Mouse (Mus musculus) right cerebral cortex, postnatal 25 days (tissue): ENCODE results near the gene Gli2.

Source experiments
- DNase-seq: peaks from one replicate; pipeline ENCODE4 v3.0.0; 2022

Gli2 gene

GRCm38 (mm10) chr1:119049812-119050615 is 3.4 kb downstream of the Gli2 start:
- DNase-seq: no peak

GRCm38 (mm10) chr1:119048988-119049387 is 4.4 kb downstream of the Gli2 start:
- no peak for DNase-seq

GRCm38 (mm10) chr1:119048547-119048946 is 4.9 kb downstream of the Gli2 start:
- no peak for DNase-seq

GRCm38 (mm10) chr1:119047462-119048371 is 5.7 kb downstream of the Gli2 start:
- DNase-seq: peak; percentile 23

GRCm38 (mm10) chr1:119038436-119038835 is 15.0 kb downstream of the Gli2 start:
- no peak for DNase-seq

GRCm38 (mm10) chr1:119035931-119036330 is 17.5 kb downstream of the Gli2 start:
- no peak for DNase-seq

GRCm38 (mm10) chr1:119035301-119035700 is 18.1 kb downstream of the Gli2 start:
- DNase-seq: no peak

- no peak for DNase-seq
These were observed 19.2 kb downstream of the Gli2 start for GRCm38 (mm10) chr1:119034163-119034705.

- peak; percentile 61 for DNase-seq
These were observed 19.8 kb downstream of the Gli2 start for GRCm38 (mm10) chr1:119033450-119034162.

- DNase-seq: no peak
These were observed 22.2 kb downstream of the Gli2 start for GRCm38 (mm10) chr1:119031185-119031584.

- no peak for DNase-seq
These were observed 27.6 kb downstream of the Gli2 start for GRCm38 (mm10) chr1:119025647-119026358.

GRCm38 (mm10) chr1:119022311-119022710 is 31.1 kb downstream of the Gli2 start:
- no peak for DNase-seq

GRCm38 (mm10) chr1:119020092-119020491 is 33.3 kb downstream of the Gli2 start:
- no peak for DNase-seq

GRCm38 (mm10) chr1:119019056-119019455 is 34.4 kb downstream of the Gli2 start:
- DNase-seq: no peak

- peak; percentile 43 for DNase-seq
These were observed 36.6 kb downstream of the Gli2 start for GRCm38 (mm10) chr1:119016866-119017265.

GRCm38 (mm10) chr1:119015108-119015507 is 38.3 kb downstream of the Gli2 start:
- DNase-seq: no peak

- DNase-seq: no peak
These were observed 44.5 kb downstream of the Gli2 start for GRCm38 (mm10) chr1:119008949-119009348.

- no peak for DNase-seq
These were observed 49.5 kb downstream of the Gli2 start for GRCm38 (mm10) chr1:119003852-119004398.

- no peak for DNase-seq
These were observed 51.9 kb downstream of the Gli2 start for GRCm38 (mm10) chr1:119001454-119002034.

GRCm38 (mm10) chr1:118994482-118995105 is 58.8 kb downstream of the Gli2 start:
- DNase-seq: no peak

- DNase-seq: no peak
These were observed 59.6 kb downstream of the Gli2 start for GRCm38 (mm10) chr1:118993775-118994174.
